Comparison of ENCODE assay signal across 16 mouse cellular contexts in the genomic region with DNA sequence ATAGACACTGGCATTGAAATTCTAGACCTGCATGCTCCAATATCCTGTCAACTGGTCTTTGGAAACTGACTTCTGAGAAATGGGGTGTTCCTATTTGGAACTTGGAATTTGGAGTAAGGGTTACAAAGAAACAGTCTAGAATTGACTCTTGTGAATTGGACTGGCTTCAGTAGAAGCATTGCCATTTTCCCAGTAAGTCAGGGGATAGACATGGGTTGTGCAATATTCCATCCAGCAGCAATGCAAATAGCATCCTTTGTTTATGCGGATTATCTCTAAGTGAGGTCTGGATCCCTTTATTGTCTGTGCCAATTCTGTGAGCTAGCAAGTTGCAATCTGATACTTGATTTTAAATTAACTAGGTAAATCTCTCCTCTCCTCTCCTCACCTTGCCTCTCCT.
"Had no signal": no experiment of that assay in that cellular context is flagged by ENCODE, and none has a peak within 500 bp of the region (broad histone marks: within the 10 kb centered on the region; RNA-seq: fewer than 3 reads in every experiment).

No protein-coding gene starts in this region.

- DNase-seq: liver, embryonic 13.5 days; liver, postnatal 0 days; lung, adult 2 months; right cerebral cortex, postnatal 14 days; thymus, adult 18-20 months; thymus, postnatal 14 days; thymus, postnatal 36 days had no signal

- ATAC-seq: liver, postnatal 0 days; midbrain, embryonic 13.5 days; midbrain, embryonic 15.5 days had no signal

- H3K9me3 ChIP-seq: liver, embryonic 13.5 days; liver, embryonic 15.5 days; midbrain, embryonic 13.5 days; midbrain, embryonic 15.5 days; neural tube, embryonic 12.5 days; stomach, embryonic 15.5 days had no signal

- H3K36me3 ChIP-seq: liver, embryonic 13.5 days; liver, embryonic 15.5 days; midbrain, embryonic 13.5 days; midbrain, embryonic 15.5 days; neural tube, embryonic 12.5 days; stomach, embryonic 15.5 days had no signal

- H3K4me2 ChIP-seq: liver, embryonic 13.5 days; liver, embryonic 15.5 days; midbrain, embryonic 11.5 days; midbrain, embryonic 13.5 days; midbrain, embryonic 15.5 days; neural tube, embryonic 12.5 days; stomach, embryonic 15.5 days had no signal

- H3K4me1 ChIP-seq: liver, embryonic 15.5 days; stomach, embryonic 15.5 days had no signal

- H3K27me3 ChIP-seq: liver, embryonic 13.5 days; liver, embryonic 15.5 days; midbrain, embryonic 13.5 days; midbrain, embryonic 15.5 days; neural tube, embryonic 12.5 days; stomach, embryonic 15.5 days had no signal

- H3K27ac ChIP-seq: liver, embryonic 13.5 days; liver, embryonic 15.5 days; macrophage; midbrain, embryonic 13.5 days; midbrain, embryonic 15.5 days; neural tube, embryonic 12.5 days; stomach, embryonic 15.5 days; stomach, postnatal 0 days had no signal

- H3K4me3 ChIP-seq: liver, embryonic 13.5 days; liver, embryonic 15.5 days; megakaryocyte, embryonic 14.5 days; midbrain, embryonic 13.5 days; midbrain, embryonic 15.5 days; neural tube, embryonic 12.5 days; stomach, embryonic 15.5 days had no signal

- H3K9ac ChIP-seq: liver, embryonic 13.5 days; liver, embryonic 15.5 days; liver, postnatal 0 days; midbrain, embryonic 13.5 days; midbrain, embryonic 15.5 days; neural tube, embryonic 12.5 days; stomach, embryonic 15.5 days had no signal
